Mouse (Mus musculus): ENCODE measurements around the gene Lrrc75b. TPM values are rescaled to one million over a fixed set of nuclear protein-coding genes. Genes with fewer than 3 reads are reported as not detected.

The Lrrc75b gene
- polyA plus RNA-seq, 1 experiment from 2014 or later = 1.2 TPM

- Histone ChIP-seq H3K4me3 (ENCODE audit: low read depth, low read length) (peak within 1 kb of the TSS; percentile 77), H3K9me3 (ENCODE audit: control insufficient read depth) (no peaks in the 10 kb centered on the region), H3K27me3 (replicated peaks; ENCODE audit: control insufficient read depth, insufficient read depth, low read length) (no peaks in the 10 kb centered on the region), H3K9ac (ENCODE audit: low read depth, low read length) (peak within 1 kb of the TSS; percentile 92), H3K4me2 (replicated peaks; ENCODE audit: low read depth) (peak within 1 kb of the TSS; percentile 82), H3K27ac (ENCODE audit: low read depth, low read length) (peak within 1 kb of the TSS; percentile 99), H3K36me3 (ENCODE audit: control insufficient read depth, insufficient read depth) (peaks cover 21% of the 10 kb centered on the region; the same call in 1 of the 2 replicates), H3K4me1 (replicated peaks; ENCODE audit: control insufficient read depth, insufficient read depth, low read length) (peaks cover 11% of the 10 kb centered on the region; the same call in 1 of the 2 replicates)
- under 1% methylated on average over 20 of the region's 20 CpGs for WGBS
- ATAC-seq = peak; percentile 79
- TF ChIP-seq CTCF (IDR thresholded peaks at IDR 0.05; ENCODE audit: low read depth) = no peak
These were observed 42.4 kb downstream of the Lrrc75b start, which contains the start of gene Gucd1 for GRCm38 (mm10) chr10:75517758-75518143. Gucd1 (minus strand) TSS chr10:75517972.

- under 1% methylated on average over 47 of the region's 52 CpGs for WGBS
- peaks cover 11% of the 10 kb centered on the region; the same call in 1 of the 2 replicates for H3K4me1 ChIP-seq (replicated peaks; ENCODE audit: control insufficient read depth, insufficient read depth, low read length)
- H3K9ac ChIP-seq (ENCODE audit: low read depth, low read length) = peak within 1 kb of the TSS; percentile 92
- H3K4me3 ChIP-seq (ENCODE audit: low read depth, low read length) = peak within 1 kb of the TSS; percentile 77
- peaks cover 21% of the 10 kb centered on the region; the same call in 1 of the 2 replicates for H3K36me3 ChIP-seq (ENCODE audit: control insufficient read depth, insufficient read depth)
- no peaks in the 10 kb centered on the region for H3K27me3 ChIP-seq (replicated peaks; ENCODE audit: control insufficient read depth, insufficient read depth, low read length)
- peak within 1 kb of the TSS; percentile 82 for H3K4me2 ChIP-seq (replicated peaks; ENCODE audit: low read depth)
- no peak for TF ChIP-seq CTCF (IDR thresholded peaks at IDR 0.05; ENCODE audit: low read depth)
- peak within 1 kb of the TSS; percentile 99 for H3K27ac ChIP-seq (ENCODE audit: low read depth, low read length)
- H3K9me3 ChIP-seq (ENCODE audit: control insufficient read depth) = no peaks in the 10 kb centered on the region
- peak; percentile 90 for ATAC-seq
These were observed 42.9 kb downstream of the Lrrc75b start, which contains the start of gene Snrpd3 for GRCm38 (mm10) chr10:75517073-75517757. Snrpd3 (plus strand) TSS chr10:75517551.

GRCm38 (mm10) chr10:75516724-75517072 is 43.4 kb downstream of the Lrrc75b start:
- Histone ChIP-seq H3K4me2 (replicated peaks; ENCODE audit: low read depth) (peak overlapping the region; percentile 82), H3K9me3 (ENCODE audit: control insufficient read depth) (no peaks in the 10 kb centered on the region), H3K27ac (ENCODE audit: low read depth, low read length) (peak overlapping the region; percentile 99), H3K4me1 (replicated peaks; ENCODE audit: control insufficient read depth, insufficient read depth, low read length) (peaks cover 11% of the 10 kb centered on the region; the same call in 1 of the 2 replicates), H3K27me3 (replicated peaks; ENCODE audit: control insufficient read depth, insufficient read depth, low read length) (no peaks in the 10 kb centered on the region), H3K4me3 (ENCODE audit: low read depth, low read length) (peak overlapping the region; percentile 77), H3K9ac (ENCODE audit: low read depth, low read length) (peak overlapping the region; percentile 92), H3K36me3 (ENCODE audit: control insufficient read depth, insufficient read depth) (peaks cover 19% of the 10 kb centered on the region; the same call in 1 of the 2 replicates)
- under 1% methylated on average over 12 of the region's 12 CpGs for WGBS
- no peak for TF ChIP-seq CTCF (IDR thresholded peaks at IDR 0.05; ENCODE audit: low read depth)
- peak; percentile 1 for ATAC-seq

- H3K27ac ChIP-seq (ENCODE audit: low read depth, low read length) = peak overlapping the region; percentile 99
- peak overlapping the region; percentile 92 for H3K9ac ChIP-seq (ENCODE audit: low read depth, low read length)
- peak overlapping the region; percentile 77 for H3K4me3 ChIP-seq (ENCODE audit: low read depth, low read length)
- H3K36me3 ChIP-seq (ENCODE audit: control insufficient read depth, insufficient read depth) = peaks cover 24% of the 10 kb centered on the region
- no peak for TF ChIP-seq CTCF (IDR thresholded peaks at IDR 0.05; ENCODE audit: low read depth)
- H3K9me3 ChIP-seq (ENCODE audit: control insufficient read depth) = no peaks in the 10 kb centered on the region
- H3K4me2 ChIP-seq (replicated peaks; ENCODE audit: low read depth) = peak overlapping the region; percentile 82
- peak; percentile 54 for ATAC-seq
- WGBS = 12% methylated on average over 8 of the region's 8 CpGs
- H3K27me3 ChIP-seq (replicated peaks; ENCODE audit: control insufficient read depth, insufficient read depth, low read length) = no peaks in the 10 kb centered on the region
- peaks cover 11% of the 10 kb centered on the region; the same call in 1 of the 2 replicates for H3K4me1 ChIP-seq (replicated peaks; ENCODE audit: control insufficient read depth, insufficient read depth, low read length)
These were observed 43.9 kb downstream of the Lrrc75b start for GRCm38 (mm10) chr10:75516038-75516723.

GRCm38 (mm10) chr10:75515216-75516037 is 44.7 kb downstream of the Lrrc75b start:
- no peak for ATAC-seq
- 41% methylated on average over 4 of the region's 4 CpGs for WGBS
- peak overlapping the region; percentile 52 for H3K9ac ChIP-seq (ENCODE audit: low read depth, low read length)
- TF ChIP-seq CTCF (IDR thresholded peaks at IDR 0.05; ENCODE audit: low read depth) = no peak
- H3K4me1 ChIP-seq (replicated peaks; ENCODE audit: control insufficient read depth, insufficient read depth, low read length) = peaks cover 11% of the 10 kb centered on the region; the same call in 1 of the 2 replicates
- H3K9me3 ChIP-seq (ENCODE audit: control insufficient read depth) = no peaks in the 10 kb centered on the region
- peak overlapping the region; percentile 77 for H3K4me3 ChIP-seq (ENCODE audit: low read depth, low read length)
- no peaks in the 10 kb centered on the region for H3K27me3 ChIP-seq (replicated peaks; ENCODE audit: control insufficient read depth, insufficient read depth, low read length)
- H3K36me3 ChIP-seq (ENCODE audit: control insufficient read depth, insufficient read depth) = peaks cover 25% of the 10 kb centered on the region
- H3K27ac ChIP-seq (ENCODE audit: low read depth, low read length) = peak overlapping the region; percentile 99
- peak overlapping the region; percentile 82 for H3K4me2 ChIP-seq (replicated peaks; ENCODE audit: low read depth)
